Mouse (Mus musculus) limb, embryonic 11.5 days (tissue): Measurements from ENCODE around the gene Vkorc1l1. TPM values are rescaled to one million over a fixed set of nuclear protein-coding genes. Genes with fewer than 3 reads are reported as not detected.

Source experiments
- ATAC-seq: fragments of 200-750 bp; cut with Nextera tagmentation; 2 replicates; pipeline ENCODE4 v1.8.0; 2017; ENCODE audit warnings: low read depth; ENCODE audit not compliant: insufficient number of reproducible peaks, low FRiP score, low TSS enrichment
- DNase-seq: peaks from one replicate; pipeline ENCODE4 v3.0.0-alpha.2; 2015; ENCODE audit warnings: low spot score
- H3K27ac ChIP-seq: fragments of 300-500 bp; sonication (generic); replicated peaks from 2 replicates; pipeline ENCODE4 v1.5.1; 2014; ENCODE audit warnings: low read depth, mild to moderate bottlenecking, low read length
- H3K27me3 ChIP-seq: fragments of 300-500 bp; sonication (generic); 2 replicates; pipeline ENCODE4 v1.6.1; 2014; ENCODE audit warnings: mild to moderate bottlenecking, low read length, mixed read lengths; ENCODE audit not compliant: control insufficient read depth, insufficient read depth
- H3K36me3 ChIP-seq: fragments of 300-500 bp; sonication (generic); 2 replicates; pipeline ENCODE4 v1.6.1; 2014; ENCODE audit warnings: mild to moderate bottlenecking, low read length, moderate library complexity, mixed read lengths; ENCODE audit not compliant: control insufficient read depth, insufficient read depth
- H3K4me1 ChIP-seq: fragments of 300-500 bp; sonication (generic); 2 replicates; pipeline ENCODE4 v1.6.1; 2014; ENCODE audit warnings: low read length, mixed read lengths; ENCODE audit not compliant: control insufficient read depth, insufficient read depth
- H3K4me2 ChIP-seq: fragments of 300-500 bp; sonication (generic); 2 replicates; pipeline ENCODE4 v1.6.1; 2014; ENCODE audit warnings: low read depth, mild to moderate bottlenecking, moderate library complexity; ENCODE audit not compliant: severe bottlenecking
- H3K4me3 ChIP-seq: fragments of 300-500 bp; sonication (generic); 2 replicates; pipeline ENCODE4 v1.5.1; 2014; ENCODE audit warnings: low read depth, low read length
- H3K9ac ChIP-seq: fragments of 300-500 bp; sonication (generic); 2 replicates; pipeline ENCODE4 v1.6.1; 2014; ENCODE audit warnings: mild to moderate bottlenecking, low read length
- H3K9me3 ChIP-seq: fragments of 300-500 bp; sonication (generic); 2 replicates; pipeline ENCODE4 v1.6.1; 2016; ENCODE audit warnings: low read length; ENCODE audit not compliant: control insufficient read depth
- WGBS: fragments of 180-500 bp; shearing (Covaris S2); extraction: QIAGEN DNeasy Blood & Tissue Kit; methylation state at CpG from one replicate; pipeline ENCODE4 v1.1.7; 2014; 5-methylcytosine and 5-hydroxymethylcytosine counted together
- polyA plus RNA-seq: library from polyadenylated mRNA; unstranded; fragments of >200 nt; fragmentation: Nextera tagmentation; extraction: Ambion mirVana; gene quantifications from 2 replicates; pipeline ENCODE4 v1.2.1, GENCODE M21; 2014

Gene Vkorc1l1
- polyA plus RNA-seq, 1 experiment from 2014 or later: 35.1 TPM

GRCm38 (mm10) chr5:130021361-130021966 is 79.7 kb downstream of the Vkorc1l1 start:
- no peaks in the 10 kb centered on the region for H3K9me3 ChIP-seq
- WGBS: 45% methylated on average over 5 of the region's 5 CpGs
- H3K4me2 ChIP-seq: no peak overlapping the region
- ATAC-seq (no peak), DNase-seq (peak; percentile 37)
- no peaks in the 10 kb centered on the region for H3K36me3 ChIP-seq
- no peaks in the 10 kb centered on the region for H3K27me3 ChIP-seq
- H3K4me3 ChIP-seq: no peak overlapping the region
- H3K4me1 ChIP-seq: no peaks in the 10 kb centered on the region
- H3K27ac ChIP-seq: peak overlapping the region; percentile 60
- H3K9ac ChIP-seq: no peak overlapping the region

- H3K4me2 ChIP-seq: no peak overlapping the region
- DNase-seq (no peak), ATAC-seq (no peak)
- no peak overlapping the region for H3K27ac ChIP-seq
- H3K9me3 ChIP-seq: no peaks in the 10 kb centered on the region
- H3K9ac ChIP-seq: no peak overlapping the region
- no peaks in the 10 kb centered on the region for H3K27me3 ChIP-seq
- no peaks in the 10 kb centered on the region for H3K36me3 ChIP-seq
- WGBS: 29% methylated on average over 7 of the region's 7 CpGs
- H3K4me1 ChIP-seq: no peaks in the 10 kb centered on the region
- no peak overlapping the region for H3K4me3 ChIP-seq
Observed at GRCm38 (mm10) chr5:130022366-130022765, 80.6 kb downstream of the Vkorc1l1 start.

- Histone ChIP-seq H3K4me3 (peak overlapping the region; percentile 56), H3K27me3 (no peaks in the 10 kb centered on the region), H3K9me3 (no peaks in the 10 kb centered on the region), H3K36me3 (no peaks in the 10 kb centered on the region), H3K9ac (no peak overlapping the region; the same call in 1 of the 2 replicates), H3K27ac (no peak overlapping the region), H3K4me1 (no peaks in the 10 kb centered on the region), H3K4me2 (peak overlapping the region; percentile 82; the same call in 1 of the 2 replicates)
- peak; percentile 28 for DNase-seq
- WGBS: 45% methylated on average over 12 of the region's 12 CpGs
- no peak for ATAC-seq
Observed at GRCm38 (mm10) chr5:130023067-130023766, 81.4 kb downstream of the Vkorc1l1 start.

- Histone ChIP-seq H3K27ac (peak overlapping the region; percentile 52; the same call in 1 of the 2 replicates), H3K9ac (peak overlapping the region; percentile 55), H3K4me1 (no peaks in the 10 kb centered on the region), H3K27me3 (no peaks in the 10 kb centered on the region), H3K9me3 (no peaks in the 10 kb centered on the region), H3K4me3 (peak overlapping the region; percentile 56), H3K36me3 (no peaks in the 10 kb centered on the region), H3K4me2 (peak overlapping the region; percentile 82)
- DNase-seq (peak; percentile 85), ATAC-seq (peak; percentile 81)
- under 1% methylated on average over 32 of the region's 32 CpGs for WGBS
Observed at GRCm38 (mm10) chr5:130023767-130024539, 82.2 kb downstream of the Vkorc1l1 start.

- no peaks in the 10 kb centered on the region for H3K27me3 ChIP-seq
- H3K4me1 ChIP-seq: no peaks in the 10 kb centered on the region
- no peak overlapping the region for H3K9ac ChIP-seq
- ATAC-seq: no peak
- no peaks in the 10 kb centered on the region for H3K9me3 ChIP-seq
- no peak overlapping the region for H3K4me3 ChIP-seq
- H3K36me3 ChIP-seq: no peaks in the 10 kb centered on the region
- no peak for DNase-seq
- 76% methylated on average over 5 of the region's 5 CpGs for WGBS
- H3K27ac ChIP-seq: no peak overlapping the region
- H3K4me2 ChIP-seq: no peak overlapping the region; the same call in 1 of the 2 replicates
Observed at GRCm38 (mm10) chr5:130027134-130027533, 85.4 kb downstream of the Vkorc1l1 start.

GRCm38 (mm10) chr5:130027696-130028095 is 85.9 kb downstream of the Vkorc1l1 start:
- H3K36me3 ChIP-seq: no peaks in the 10 kb centered on the region
- no peaks in the 10 kb centered on the region for H3K4me1 ChIP-seq
- no peaks in the 10 kb centered on the region for H3K9me3 ChIP-seq
- H3K4me3 ChIP-seq: no peak overlapping the region
- H3K27me3 ChIP-seq: no peaks in the 10 kb centered on the region
- H3K4me2 ChIP-seq: no peak overlapping the region
- WGBS: 83% methylated on average over 7 of the region's 7 CpGs
- no peak overlapping the region for H3K9ac ChIP-seq
- no peak for DNase-seq
- H3K27ac ChIP-seq: no peak overlapping the region
- ATAC-seq: no peak

- peak; percentile 87 for DNase-seq
- Histone ChIP-seq H3K9me3 (no peaks in the 10 kb centered on the region), H3K9ac (peak within 1 kb of the TSS; percentile 85), H3K27ac (peak within 1 kb of the TSS; percentile 90), H3K4me2 (peak within 1 kb of the TSS; percentile 80), H3K4me3 (peak within 1 kb of the TSS; percentile 81), H3K36me3 (no peaks in the 10 kb centered on the region), H3K27me3 (no peaks in the 10 kb centered on the region), H3K4me1 (no peaks in the 10 kb centered on the region)
- 2% methylated on average over 51 of the region's 51 CpGs for WGBS
- peak; percentile 77 for ATAC-seq
Observed at GRCm38 (mm10) chr5:130029142-130029897, 87.5 kb downstream of the Vkorc1l1 start, which contains the start of the genes Asl and Crcp. Asl (minus strand) TSS chr5:130029247. Crcp (plus strand) TSS chr5:130029290.
